Mouse (Mus musculus): ENCODE results near the gene Lrrc8c. TPM values are rescaled to one million over a fixed set of nuclear protein-coding genes. Genes with fewer than 3 reads are reported as not detected.

Lrrc8c gene
- polyA plus RNA-seq, 1 experiment from 2014 or later: 9.5 TPM

GRCm38 (mm10) chr5:105535186-105535585 is 16.0 kb downstream of the Lrrc8c start:
- H3K9ac ChIP-seq: no peak overlapping the region
- WGBS: 94% methylated on average over 3 of the region's 3 CpGs
- ATAC-seq: no peak
- 0 out of 2 replicates have a peak, but pooled peaks cover under 1% of the 10 kb centered on the region for H3K36me3 ChIP-seq (ENCODE audit: poor library complexity, severe bottlenecking)
- H3K27me3 ChIP-seq: no peaks in the 10 kb centered on the region
- no peak overlapping the region for H3K4me2 ChIP-seq
- no peak overlapping the region for H3K27ac ChIP-seq
- 0 out of 2 replicates have a peak, but pooled peaks cover under 1% of the 10 kb centered on the region for H3K4me1 ChIP-seq
- no peaks in the 10 kb centered on the region for H3K9me3 ChIP-seq (replicated peaks)
- no peak overlapping the region for H3K4me3 ChIP-seq

- ATAC-seq: no peak
- no peaks in the 10 kb centered on the region for H3K4me1 ChIP-seq
- no peak overlapping the region for H3K4me3 ChIP-seq
- H3K27ac ChIP-seq: no peak overlapping the region
- no peak overlapping the region for H3K9ac ChIP-seq
- H3K4me2 ChIP-seq: no peak overlapping the region
- 0 out of 2 replicates have a peak, but pooled peaks cover 8% of the 10 kb centered on the region for H3K36me3 ChIP-seq (ENCODE audit: poor library complexity, severe bottlenecking)
- no peaks in the 10 kb centered on the region for H3K9me3 ChIP-seq (replicated peaks)
- H3K27me3 ChIP-seq: no peaks in the 10 kb centered on the region
- 85% methylated on average over 2 of the region's 2 CpGs for WGBS
Observed at GRCm38 (mm10) chr5:105536172-105536571, 17.0 kb downstream of the Lrrc8c start.

- ATAC-seq: no peak
- H3K27me3 ChIP-seq: no peaks in the 10 kb centered on the region
- no peak overlapping the region for H3K4me2 ChIP-seq
- H3K4me3 ChIP-seq: no peak overlapping the region
- no peak overlapping the region for H3K27ac ChIP-seq
- H3K9ac ChIP-seq: no peak overlapping the region
- H3K36me3 ChIP-seq (ENCODE audit: poor library complexity, severe bottlenecking): 0 out of 2 replicates have a peak, but pooled peaks cover 8% of the 10 kb centered on the region
- no peaks in the 10 kb centered on the region for H3K9me3 ChIP-seq (replicated peaks)
- H3K4me1 ChIP-seq: no peaks in the 10 kb centered on the region
- 75% methylated on average over 11 of the region's 11 CpGs for WGBS
Observed at GRCm38 (mm10) chr5:105537101-105537723, 18.0 kb downstream of the Lrrc8c start.

GRCm38 (mm10) chr5:105541051-105541450 is 21.9 kb downstream of the Lrrc8c start:
- H3K4me2 ChIP-seq: no peak overlapping the region
- H3K9ac ChIP-seq: no peak overlapping the region
- 89% methylated on average over 7 of the region's 7 CpGs for WGBS
- H3K36me3 ChIP-seq (ENCODE audit: poor library complexity, severe bottlenecking): peaks cover 11% of the 10 kb centered on the region; the same call in 1 of the 2 replicates
- no peak overlapping the region for H3K27ac ChIP-seq
- H3K9me3 ChIP-seq (replicated peaks): no peaks in the 10 kb centered on the region
- H3K4me1 ChIP-seq: no peaks in the 10 kb centered on the region
- no peaks in the 10 kb centered on the region for H3K27me3 ChIP-seq
- no peak for ATAC-seq
- no peak overlapping the region for H3K4me3 ChIP-seq

- no peak overlapping the region for H3K4me2 ChIP-seq
- peaks cover 11% of the 10 kb centered on the region; the same call in 1 of the 2 replicates for H3K36me3 ChIP-seq (ENCODE audit: poor library complexity, severe bottlenecking)
- H3K9me3 ChIP-seq (replicated peaks): no peaks in the 10 kb centered on the region
- ATAC-seq: no peak
- H3K9ac ChIP-seq: no peak overlapping the region
- no peak overlapping the region for H3K4me3 ChIP-seq
- 39% methylated on average over 3 of the region's 3 CpGs for WGBS
- H3K4me1 ChIP-seq: no peaks in the 10 kb centered on the region
- no peak overlapping the region for H3K27ac ChIP-seq
- H3K27me3 ChIP-seq: no peaks in the 10 kb centered on the region
Observed at GRCm38 (mm10) chr5:105545126-105545525, 25.9 kb downstream of the Lrrc8c start.

GRCm38 (mm10) chr5:105547115-105547514 is 27.9 kb downstream of the Lrrc8c start:
- ATAC-seq: no peak
- Histone ChIP-seq H3K27ac (no peak overlapping the region), H3K9ac (no peak overlapping the region), H3K9me3 (replicated peaks) (no peaks in the 10 kb centered on the region), H3K4me1 (no peaks in the 10 kb centered on the region), H3K4me3 (no peak overlapping the region), H3K36me3 (ENCODE audit: poor library complexity, severe bottlenecking) (peaks cover 3% of the 10 kb centered on the region; the same call in 1 of the 2 replicates), H3K4me2 (no peak overlapping the region), H3K27me3 (no peaks in the 10 kb centered on the region)
- 96% methylated on average over 4 of the region's 4 CpGs for WGBS

- Histone ChIP-seq H3K4me3 (no peak overlapping the region), H3K4me1 (no peaks in the 10 kb centered on the region), H3K27me3 (no peaks in the 10 kb centered on the region), H3K9ac (no peak overlapping the region), H3K27ac (no peak overlapping the region), H3K4me2 (no peak overlapping the region), H3K36me3 (ENCODE audit: poor library complexity, severe bottlenecking) (no peaks in the 10 kb centered on the region; the same call in 1 of the 2 replicates), H3K9me3 (replicated peaks) (no peaks in the 10 kb centered on the region)
- 90% methylated on average over 1 of the region's 1 CpGs for WGBS
- no peak for ATAC-seq
Observed at GRCm38 (mm10) chr5:105551808-105552207, 32.6 kb downstream of the Lrrc8c start.

GRCm38 (mm10) chr5:105556291-105556690 is 37.1 kb downstream of the Lrrc8c start:
- H3K36me3 ChIP-seq (ENCODE audit: poor library complexity, severe bottlenecking): peaks cover 3% of the 10 kb centered on the region; the same call in 1 of the 2 replicates
- H3K4me1 ChIP-seq: no peaks in the 10 kb centered on the region
- H3K9me3 ChIP-seq (replicated peaks): no peaks in the 10 kb centered on the region
- ATAC-seq: no peak
- no peak overlapping the region for H3K4me3 ChIP-seq
- no peak overlapping the region for H3K4me2 ChIP-seq
- H3K27me3 ChIP-seq: no peaks in the 10 kb centered on the region
- H3K9ac ChIP-seq: no peak overlapping the region
- 91% methylated on average over 6 of the region's 6 CpGs for WGBS
- H3K27ac ChIP-seq: no peak overlapping the region

GRCm38 (mm10) chr5:105557346-105557745 is 38.2 kb downstream of the Lrrc8c start:
- no peak overlapping the region for H3K27ac ChIP-seq
- no peak overlapping the region for H3K9ac ChIP-seq
- ATAC-seq: no peak

GRCm38 (mm10) chr5:105557777-105558240 is 38.6 kb downstream of the Lrrc8c start:
- H3K27ac ChIP-seq: no peak overlapping the region
- no peak overlapping the region for H3K4me2 ChIP-seq
- H3K27me3 ChIP-seq: no peaks in the 10 kb centered on the region
- ATAC-seq: peak; percentile 71
- no peak overlapping the region for H3K4me3 ChIP-seq
- H3K9ac ChIP-seq: no peak overlapping the region
- WGBS: 45% methylated on average over 4 of the region's 4 CpGs
- H3K9me3 ChIP-seq (replicated peaks): no peaks in the 10 kb centered on the region
- no peaks in the 10 kb centered on the region for H3K4me1 ChIP-seq
- peaks cover 3% of the 10 kb centered on the region; the same call in 1 of the 2 replicates for H3K36me3 ChIP-seq (ENCODE audit: poor library complexity, severe bottlenecking)

More at GRCm38 (mm10) chr5:105557346-105557745, 38.2 kb downstream of the Lrrc8c start:
- Histone ChIP-seq H3K27me3 (no peaks in the 10 kb centered on the region), H3K4me1 (no peaks in the 10 kb centered on the region), H3K9me3 (replicated peaks) (no peaks in the 10 kb centered on the region), H3K4me3 (no peak overlapping the region), H3K4me2 (no peak overlapping the region), H3K36me3 (ENCODE audit: poor library complexity, severe bottlenecking) (peaks cover 3% of the 10 kb centered on the region; the same call in 1 of the 2 replicates)
- WGBS: 91% methylated on average over 3 of the region's 3 CpGs

GRCm38 (mm10) chr5:105558517-105558916 is 39.3 kb downstream of the Lrrc8c start:
- no peak overlapping the region for H3K4me2 ChIP-seq
- WGBS: 95% methylated on average over 4 of the region's 4 CpGs
- no peak overlapping the region for H3K27ac ChIP-seq
- H3K27me3 ChIP-seq: no peaks in the 10 kb centered on the region
- peaks cover 3% of the 10 kb centered on the region; the same call in 1 of the 2 replicates for H3K36me3 ChIP-seq (ENCODE audit: poor library complexity, severe bottlenecking)
- H3K4me3 ChIP-seq: no peak overlapping the region
- no peak overlapping the region for H3K9ac ChIP-seq
- ATAC-seq: no peak
- H3K9me3 ChIP-seq (replicated peaks): no peaks in the 10 kb centered on the region
- no peaks in the 10 kb centered on the region for H3K4me1 ChIP-seq

- Histone ChIP-seq H3K27me3 (no peaks in the 10 kb centered on the region), H3K4me2 (no peak overlapping the region), H3K9ac (no peak overlapping the region), H3K27ac (no peak overlapping the region), H3K4me1 (peaks cover 6% of the 10 kb centered on the region), H3K4me3 (no peak overlapping the region), H3K9me3 (replicated peaks) (no peaks in the 10 kb centered on the region), H3K36me3 (ENCODE audit: poor library complexity, severe bottlenecking) (0 out of 2 replicates have a peak, but pooled peaks cover 3% of the 10 kb centered on the region)
- ATAC-seq: no peak
Observed at GRCm38 (mm10) chr5:105561926-105562325, 42.7 kb downstream of the Lrrc8c start.

All from forebrain, embryonic 13.5 days (tissue).